Mouse (Mus musculus): ENCODE measurements at regions not wholly inside any gene's neighbourhood (a gene's known extent, or its start where the extent isn't known, plus 50 kb on each side); places are given as distances from the start of the nearest gene placed in this dataset.
"Not testable (repeated sequence)": the region's sequence is repeated elsewhere in the genome, so short reads cannot be mapped to it uniquely, and the experiment has no call there.

- no peak for DNase-seq (ENCODE audit: low read depth, low spot score)
These were observed 806.2 kb downstream of the Rab28 start for GRCm38 (mm10) chr5:40901742-40902141.

- no peak for DNase-seq (ENCODE audit: low read depth, low spot score)
These were observed 825.1 kb downstream of the Rab28 start for GRCm38 (mm10) chr5:40882886-40883285.

- DNase-seq (ENCODE audit: low read depth, low spot score), result no peak
These were observed 830.2 kb downstream of the Rab28 start for GRCm38 (mm10) chr5:40877756-40878155.

- DNase-seq (ENCODE audit: low read depth, low spot score), result not testable (repeated sequence)
These were observed 845.6 kb downstream of the Rab28 start for GRCm38 (mm10) chr5:40862349-40862748.
